Mouse (Mus musculus) olfactory bulb, adult 2 months (tissue): Measurements from ENCODE around the gene Gm11009. TPM values are rescaled to one million over a fixed set of nuclear protein-coding genes. Genes with fewer than 3 reads are reported as not detected.
"Not testable (repeated sequence)": the region's sequence is repeated elsewhere in the genome, so short reads cannot be mapped to it uniquely, and the experiment has no call there.

Experiments used
- H3K27ac ChIP-seq: fragments of 200-500 bp; 2 replicates; pipeline ENCODE4 v1.5.1; 2012; ENCODE audit warnings: low read depth, low read length; ENCODE audit not compliant: insufficient read depth
- H3K4me1 ChIP-seq: fragments of 200-500 bp; 2 replicates; pipeline ENCODE4 v1.6.1; 2012; ENCODE audit warnings: low read length; ENCODE audit not compliant: control insufficient read depth, insufficient read depth
- H3K4me3 ChIP-seq: fragments of 200-500 bp; 2 replicates; pipeline ENCODE4 v1.5.1; 2012; ENCODE audit warnings: mild to moderate bottlenecking, low read depth, low read length, moderate library complexity; ENCODE audit not compliant: insufficient read depth
- WGBS: fragments of 180-500 bp; shearing (Covaris S2); methylation state at CpG from one replicate; pipeline ENCODE4 v1.1.7; 2018; 5-methylcytosine and 5-hydroxymethylcytosine counted together
- polyA plus RNA-seq: library from polyadenylated mRNA; stranded (reverse); fragments of >200 nt; gene quantifications from 2 replicates; pipeline ENCODE4 v1.2.4, GENCODE M21; 2012; ENCODE audit warnings: low replicate concordance; ENCODE audit not compliant: missing spikeins, insufficient read depth, insufficient read length

Gene Gm11009
- polyA plus RNA-seq: not detected in 2 replicates

- H3K27ac ChIP-seq, H3K4me1 ChIP-seq, H3K4me3 ChIP-seq: not testable (repeated sequence)
- WGBS: no CpG with 5 or more reads among the region's 2 CpGs
These were observed at the start of gene Gm11009 for GRCm38 (mm10) chr2:176319394-176319793. Gene Gm11009 (minus strand): TSS chr2:176319494.

Other genes starting within 250 kb of the Gm11009 start
- not detected in 2 replicates for gene Gm2004, start 169.7 kb downstream of the Gm11009 start, polyA plus RNA-seq
- gene 2210418O10Rik, start 92.9 kb downstream of the Gm11009 start, polyA plus RNA-seq: not detected in 2 replicates
- gene Gm14435, start 104.1 kb upstream of the Gm11009 start, polyA plus RNA-seq: not detected in 2 replicates
- gene Gm14434, start 167.3 kb upstream of the Gm11009 start, polyA plus RNA-seq: not detected in 2 replicates
- gene Zfp967, start 201.6 kb upstream of the Gm11009 start, polyA plus RNA-seq: not detected in 2 replicates